In genomic region chr12:8619827-8620677, GRCm38 (mm10) we compare ENCODE assay signal across 14 mouse cellular contexts. TPM values are rescaled to one million over a fixed set of nuclear protein-coding genes. Genes with fewer than 3 reads are reported as not detected.
DNase-seq lines count a peak whose midpoint lies in the region; ATAC-seq and TF ChIP-seq lines count a peak whose summit lies in the region.
"Had no signal": no experiment of that assay in that cellular context is flagged by ENCODE, and none has a peak within 500 bp of the region (broad histone marks: within the 10 kb centered on the region; RNA-seq: fewer than 3 reads in every experiment).

No protein-coding gene starts in this region.

- 69% methylated on average over 9 of the region's 9 CpGs for WGBS in forebrain, postnatal 0 days

- no peak overlapping the region for H3K9ac ChIP-seq in forebrain, postnatal 0 days
- H3K9ac ChIP-seq: embryonic facial prominence, embryonic 12.5 days; lung, embryonic 14.5 days had no signal

- intact Hi-C loops in heart, postnatal 25 days (cut with DNase I), result no loop called here

- H3K9me3 ChIP-seq in forebrain, postnatal 0 days (ENCODE audit: low read length), result no peaks in the 10 kb centered on the region
- H3K9me3 ChIP-seq: embryonic facial prominence, embryonic 12.5 days had no signal

- no peaks in the 10 kb centered on the region for H3K27me3 ChIP-seq in forebrain, postnatal 0 days (ENCODE audit: insufficient read depth, low read length)
- H3K27me3 ChIP-seq: embryonic facial prominence, embryonic 12.5 days had no signal

- ATAC-seq in forebrain, postnatal 0 days, result peak; percentile 51; the same call in 1 of the 2 replicates
- peak; percentile 57; the same call in 1 of the 2 replicates for ATAC-seq in megakaryocyte-erythroid progenitor cell, adult 5-6 weeks (replicated peaks; ENCODE audit: low FRiP score, low TSS enrichment, poor library complexity, severe bottlenecking)

- H3K4me2 ChIP-seq in forebrain, postnatal 0 days (ENCODE audit: low read depth), result no peak overlapping the region
- H3K4me2 ChIP-seq: embryonic facial prominence, embryonic 12.5 days; lung, embryonic 14.5 days had no signal

- H3K4me3 ChIP-seq in forebrain, postnatal 0 days (ENCODE audit: low read depth, low read length), result no peak overlapping the region
- H3K4me3 ChIP-seq: embryonic facial prominence, embryonic 12.5 days had no signal

- H3K36me3 ChIP-seq in forebrain, postnatal 0 days (ENCODE audit: insufficient read depth), result no peaks in the 10 kb centered on the region
- H3K36me3 ChIP-seq: embryonic facial prominence, embryonic 12.5 days had no signal

- TF ChIP-seq CTCF in forebrain, postnatal 0 days (IDR thresholded peaks at IDR 0.05; ENCODE audit: low read depth), result no peak

- no peak overlapping the region for H3K27ac ChIP-seq in forebrain, postnatal 0 days (ENCODE audit: low read depth, low read length)
- H3K27ac ChIP-seq: embryonic facial prominence, embryonic 12.5 days had no signal

- no peaks in the 10 kb centered on the region for H3K4me1 ChIP-seq in forebrain, postnatal 0 days (ENCODE audit: insufficient read depth)
- H3K4me1 ChIP-seq: embryonic facial prominence, embryonic 12.5 days had no signal

- peak; percentile 14 for DNase-seq in A20 (ENCODE audit: low read depth, low spot score)
- DNase-seq in CD4-positive, CD25-positive, alpha-beta regulatory T cell, adult 2 months (ENCODE audit: low read depth, low spot score), result peak; percentile 45
- DNase-seq in forebrain, postnatal 0 days, result no peak
- no peak for DNase-seq in heart, postnatal 4 days
- DNase-seq in heart, postnatal 25 days (ENCODE audit: low spot score), result no peak
- no peak for DNase-seq in lung, postnatal 14 days
- no peak for DNase-seq in gastrocnemius, adult 8-10 months (ENCODE audit: low spot score in 2 of 2)
- DNase-seq: gastrocnemius, postnatal 25 days; kidney, adult 11 months; lung, embryonic 14.5 days had no signal

RNA-seq across cellular contexts. Expression of gene Slc7a15, which starts 21.2 kb away (rescaled TPM):
- total RNA-seq in forebrain, postnatal 0 days (2014; rRNA removed), result not detected in 2 replicates
- not detected in 2 replicates for polyA plus RNA-seq in forebrain, postnatal 0 days (2015; fragmentation: Nextera tagmentation; extraction: Ambion mirVana)
- not detected in 2 replicates for total RNA-seq in megakaryocyte-erythroid progenitor cell, adult 5-6 weeks (2014; fragmentation: Nextera tagmentation)
- total RNA-seq in megakaryocyte-erythroid progenitor cell, adult 5-6 weeks (2017), result not detected in 2 replicates
- not detected for total RNA-seq in heart, postnatal 4 days (2021)
- not detected for total RNA-seq in heart, postnatal 25 days (2021)
- not detected for total RNA-seq in gastrocnemius, adult 8-10 months (2022)
- total RNA-seq: gastrocnemius, postnatal 25 days; left cerebral cortex, adult 18-20 months had no signal
- polyA plus RNA-seq: embryonic facial prominence, embryonic 12.5 days; lung, embryonic 14.5 days; stomach, embryonic 14.5 days had no signal

RNA-seq across cellular contexts. Expression of gene Pum2, which starts 53.9 kb away (rescaled TPM):
- total RNA-seq in forebrain, postnatal 0 days (2014; rRNA removed), result 103 and 133 TPM in 2 replicates
- polyA plus RNA-seq in forebrain, postnatal 0 days (2015; fragmentation: Nextera tagmentation; extraction: Ambion mirVana), result 29.8 and 37.2 TPM in 2 replicates
- 111 and 154 TPM in 2 replicates for total RNA-seq in megakaryocyte-erythroid progenitor cell, adult 5-6 weeks (2014; fragmentation: Nextera tagmentation)
- total RNA-seq in megakaryocyte-erythroid progenitor cell, adult 5-6 weeks (2017), result 109 and 153 TPM in 2 replicates
- 100 to 1,000 TPM; 156 to 159 TPM for total RNA-seq in heart, postnatal 4 days (2021)
- 100 to 1,000 TPM; 129 to 131 TPM for total RNA-seq in heart, postnatal 25 days (2021)
- 10 to 100 TPM; 80.0 to 94.9 (median 88.2) TPM for total RNA-seq in gastrocnemius, adult 8-10 months (2022)

Comparison
In these comparisons a context has a peak if more than half of its experiments do, and no peak if none do; other contexts are left out.
1. DNase-seq: peak in A20 (single experiment) and CD4-positive, CD25-positive, alpha-beta regulatory T cell, adult 2 months (single experiment); none in forebrain, postnatal 0 days (single experiment), heart, postnatal 4 days (single experiment), heart, postnatal 25 days (single experiment), lung, postnatal 14 days (single experiment) and gastrocnemius, adult 8-10 months (0 of 2).